Mouse (Mus musculus): ENCODE results near the gene Insrr. TPM values are rescaled to one million over a fixed set of nuclear protein-coding genes. Genes with fewer than 3 reads are reported as not detected.
"Not testable (repeated sequence)": the region's sequence is repeated elsewhere in the genome, so short reads cannot be mapped to it uniquely, and the experiment has no call there.

Gene Insrr
- polyA plus RNA-seq, 1 experiment, result 0.25 TPM

- no peaks in the 10 kb centered on the region for H3K4me1 ChIP-seq (ENCODE audit: control insufficient read depth, insufficient read depth, insufficient read length)
- H3K36me3 ChIP-seq (ENCODE audit: control insufficient read depth, insufficient read depth, low read length), result peaks cover 24% of the 10 kb centered on the region
- TF ChIP-seq CTCF (IDR thresholded peaks at IDR 0.05; ENCODE audit: extremely low read depth, insufficient read depth, insufficient read length, insufficient replicate concordance) (no peak), POLR2A (IDR thresholded peaks at IDR 0.05; ENCODE audit: low read depth, low read length) (no peak)
- DNase-seq (ENCODE audit: low read depth in 1 of 2, low spot score in 2 of 2), result no peak
- H3K27me3 ChIP-seq (ENCODE audit: control insufficient read depth, insufficient read depth, low read length), result no peaks in the 10 kb centered on the region
- H3K27ac ChIP-seq (ENCODE audit: insufficient read depth, low read length), result no peak overlapping the region
- WGBS, result 95% methylated on average over 8 of the region's 8 CpGs
- no peak overlapping the region for H3K4me3 ChIP-seq (ENCODE audit: extremely low read depth, insufficient read depth, insufficient read length)
Measured at GRCm38 (mm10) chr3:87857666-87858065, 60.9 kb downstream of the Insrr start.

- 31% methylated on average over 3 of the region's 3 CpGs for WGBS
- H3K4me3 ChIP-seq (ENCODE audit: extremely low read depth, insufficient read depth, insufficient read length), result no peak overlapping the region
- peak; percentile 55 to 56 for DNase-seq (ENCODE audit: low read depth in 1 of 2, low spot score in 2 of 2)
- peaks cover 30% of the 10 kb centered on the region for H3K36me3 ChIP-seq (ENCODE audit: control insufficient read depth, insufficient read depth, low read length)
- H3K4me1 ChIP-seq (ENCODE audit: control insufficient read depth, insufficient read depth, insufficient read length), result no peaks in the 10 kb centered on the region
- no peaks in the 10 kb centered on the region for H3K27me3 ChIP-seq (ENCODE audit: control insufficient read depth, insufficient read depth, low read length)
- no peak overlapping the region for H3K27ac ChIP-seq (ENCODE audit: insufficient read depth, low read length)
- TF ChIP-seq POLR2A (IDR thresholded peaks at IDR 0.05; ENCODE audit: low read depth, low read length) (no peak), CTCF (IDR thresholded peaks at IDR 0.05; ENCODE audit: extremely low read depth, insufficient read depth, insufficient read length, insufficient replicate concordance) (peak; percentile 66; the same call in 1 of the 2 replicates)
Measured at GRCm38 (mm10) chr3:87859813-87860212, 63.1 kb downstream of the Insrr start.

DNA sequence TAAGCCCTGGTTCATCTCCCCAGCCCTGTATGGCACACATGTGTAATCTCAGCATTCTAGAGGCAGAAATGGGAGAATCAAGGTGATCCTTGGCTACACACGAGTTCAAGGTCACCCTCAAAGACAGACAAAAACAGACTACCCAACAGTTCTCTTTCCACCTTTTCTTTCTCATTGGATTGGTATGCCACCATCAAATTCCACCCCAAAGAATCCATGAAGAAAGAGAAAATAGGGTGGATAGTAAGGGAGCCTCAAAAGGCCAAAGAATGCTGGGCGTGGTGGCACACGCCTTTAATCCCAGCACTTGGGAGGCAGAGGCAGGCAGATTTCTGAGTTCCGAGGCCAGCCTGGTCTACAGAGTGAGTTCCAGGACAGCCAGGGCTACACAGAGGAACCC is 67.4 kb downstream of the Insrr start:
- peaks cover 42% of the 10 kb centered on the region for H3K36me3 ChIP-seq (ENCODE audit: control insufficient read depth, insufficient read depth, low read length)
- H3K4me3 ChIP-seq (ENCODE audit: extremely low read depth, insufficient read depth, insufficient read length); H3K27me3 ChIP-seq (ENCODE audit: control insufficient read depth, insufficient read depth, low read length); H3K27ac ChIP-seq (ENCODE audit: insufficient read depth, low read length); DNase-seq (ENCODE audit: low read depth in 1 of 2, low spot score in 2 of 2); H3K4me1 ChIP-seq (ENCODE audit: control insufficient read depth, insufficient read depth, insufficient read length): not testable (repeated sequence)
- WGBS, result 86% methylated on average over 4 of the region's 4 CpGs

Other genes with a start within 250 kb of the Insrr start
- gene Arhgef11, start 179.4 kb upstream of the Insrr start, polyA plus RNA-seq (2012; rRNA removed), result 15.6 and 16.4 TPM in 2 replicates
- 0.09 and 0.25 TPM in 2 replicates for gene Lrrc71, start 48.3 kb upstream of the Insrr start, polyA plus RNA-seq (2012; rRNA removed)
- 0.09 and 0.14 TPM in 2 replicates for gene Ntrk1, start 1.8 kb upstream of the Insrr start, polyA plus RNA-seq (2012; rRNA removed)
- gene Pear1, start 27.4 kb downstream of the Insrr start, polyA plus RNA-seq (2012; rRNA removed), result 63.8 and 65.8 TPM in 2 replicates
- 27.4 and 29.1 TPM in 2 replicates for gene Sh2d2a, start 49.8 kb downstream of the Insrr start, polyA plus RNA-seq (2012; rRNA removed)
- 23.3 and 23.4 TPM in 2 replicates for gene Prcc, start 88.7 kb downstream of the Insrr start, polyA plus RNA-seq (2012; rRNA removed)
- gene Hdgf, start 109.4 kb downstream of the Insrr start, polyA plus RNA-seq (2012; rRNA removed), result 43.6 and 50.0 TPM in 2 replicates
- gene Mrpl24, start 122.6 kb downstream of the Insrr start, polyA plus RNA-seq (2012; rRNA removed), result 24.3 and 34.6 TPM in 2 replicates
- gene Isg20l2, start 133.4 kb downstream of the Insrr start, polyA plus RNA-seq (2012; rRNA removed), result 14.3 and 17.4 TPM in 2 replicates
- 35.6 and 36.7 TPM in 2 replicates for gene Rrnad1, start 133.8 kb downstream of the Insrr start, polyA plus RNA-seq (2012; rRNA removed)
- gene Crabp2, start 151.7 kb downstream of the Insrr start, polyA plus RNA-seq (2012; rRNA removed), result 0.08 TPM in 1 of 2 replicates, not detected in the other
- 1.2 and 1.7 TPM in 2 replicates for gene Nes, start 174.1 kb downstream of the Insrr start, polyA plus RNA-seq (2012; rRNA removed)
- 0.11 TPM in 1 of 2 replicates, not detected in the other for gene Bcan, start 203.3 kb downstream of the Insrr start, polyA plus RNA-seq (2012; rRNA removed)
- gene Hapln2, start 230.6 kb downstream of the Insrr start, polyA plus RNA-seq (2012; rRNA removed), result not detected in 2 replicates
- gene Gpatch4, start 246.2 kb downstream of the Insrr start, polyA plus RNA-seq (2012; rRNA removed), result 5.0 and 5.2 TPM in 2 replicates